Mouse (Mus musculus) MEL (cell line): ENCODE data around the gene Akr1d1. TPM values are rescaled to one million over a fixed set of nuclear protein-coding genes. Genes with fewer than 3 reads are reported as not detected.

Source experiments
- DNase-seq: peaks from one replicate; pipeline ENCODE4 v3.0.0; 2011; ENCODE audit warnings: low read depth, low spot score
- H3K27ac ChIP-seq: 2 replicates; pipeline ENCODE4 v1.5.1; 2012; ENCODE audit warnings: low read depth, mild to moderate bottlenecking, control low read depth, low read length, moderate library complexity; ENCODE audit not compliant: control insufficient read depth
- H3K27me3 ChIP-seq, 2 experiments: fragments of 150-350 bp in 1 of 2; sonication (generic) in 1 of 2; 2 replicates each; pipeline ENCODE4 v1.6.1; 2012; ENCODE audit warnings: low read length in 2 of 2, mild to moderate bottlenecking in 2 of 2, improper control_type of control experiment in 1 of 2, moderate library complexity in 1 of 2; ENCODE audit not compliant: insufficient read depth in 2 of 2, control insufficient read depth in 1 of 2
- H3K36me3 ChIP-seq, 2 experiments: 2 replicates each; pipeline ENCODE4 v1.6.1; 2012 to 2014; ENCODE audit warnings: low read length in 2 of 2, improper control_type of control experiment in 1 of 2, inconsistent platforms in 1 of 2, mild to moderate bottlenecking in 1 of 2; ENCODE audit not compliant: insufficient read depth in 2 of 2, control insufficient read depth in 1 of 2
- H3K4me1 ChIP-seq, 2 experiments: fragments of 150-350 bp in 1 of 2; sonication (generic) in 1 of 2; 2 replicates each; pipeline ENCODE4 v1.6.1; 2012; ENCODE audit warnings: low read length in 2 of 2, improper control_type of control experiment in 1 of 2, mild to moderate bottlenecking in 1 of 2; ENCODE audit not compliant: insufficient read depth in 2 of 2, control insufficient read depth in 1 of 2
- H3K4me3 ChIP-seq, 2 experiments: fragments of 150-350 bp in 1 of 2; sonication (generic) in 1 of 2; 2 replicates each; pipeline ENCODE4 v1.5.1; 2012; ENCODE audit warnings: low read depth in 2 of 2, low read length in 2 of 2, mild to moderate bottlenecking in 2 of 2, moderate library complexity in 2 of 2, control low read depth in 1 of 2, improper control_type of control experiment in 1 of 2; ENCODE audit not compliant: control insufficient read depth in 1 of 2, insufficient read depth in 1 of 2
- H3K79me2 ChIP-seq: 2 replicates; pipeline ENCODE4 v1.6.1; 2012; ENCODE audit warnings: mild to moderate bottlenecking, low read length, moderate library complexity; ENCODE audit not compliant: control insufficient read depth, poor library complexity, insufficient read depth
- H3K9ac ChIP-seq: 2 replicates; pipeline ENCODE4 v1.6.1; 2012; ENCODE audit warnings: low read depth, mild to moderate bottlenecking, control low read depth, low read length, moderate library complexity; ENCODE audit not compliant: control insufficient read depth, poor library complexity, severe bottlenecking
- H3K9me3 ChIP-seq: fragments of 150-350 bp; sonication (generic); replicated peaks from 2 replicates; pipeline ENCODE4 v1.6.1; 2012; ENCODE audit warnings: mild to moderate bottlenecking, low read length, improper control_type of control experiment, moderate library complexity; ENCODE audit not compliant: insufficient read depth
- CHD1 ChIP-seq: IDR thresholded peaks from 2 replicates; pipeline ENCODE4 v1.6.1; 2012; ENCODE audit warnings: low read depth, mild to moderate bottlenecking, inconsistent platforms, low read length, improper control_type of control experiment
- CTCF ChIP-seq, 3 experiments: IDR thresholded peaks in 2 of 3; conservative IDR thresholded peaks in 1 of 3; 2 replicates each; pipeline ENCODE4 v1.5.1; 2011 to 2012; ENCODE audit warnings: low read length in 3 of 3, low read depth in 2 of 3, mild to moderate bottlenecking in 2 of 3, improper control_type of control experiment in 1 of 3, inconsistent platforms in 1 of 3, mixed read lengths in 1 of 3, moderate library complexity in 1 of 3; ENCODE audit not compliant: control insufficient read depth in 1 of 3, insufficient read depth in 1 of 3, poor library complexity in 1 of 3, severe bottlenecking in 1 of 3
- ETS1 ChIP-seq: IDR thresholded peaks from 2 replicates; pipeline ENCODE4 v1.6.1; 2012; ENCODE audit warnings: low read depth, mild to moderate bottlenecking, inconsistent platforms, low read length, improper control_type of control experiment, moderate library complexity
- GABPA ChIP-seq: IDR thresholded peaks from 2 replicates; pipeline ENCODE4 v1.6.1; 2012; ENCODE audit warnings: low read depth, mild to moderate bottlenecking, inconsistent platforms, low read length, improper control_type of control experiment, moderate library complexity
- GATA1 ChIP-seq: IDR thresholded peaks from 2 replicates; pipeline ENCODE4 v1.6.1; 2011; ENCODE audit warnings: low read depth, low read length, improper control_type of control experiment
- HCFC1 ChIP-seq: IDR thresholded peaks from 2 replicates; pipeline ENCODE4 v1.6.1; 2012; ENCODE audit warnings: low read depth, mild to moderate bottlenecking, inconsistent platforms, low read length, improper control_type of control experiment, moderate library complexity
- KAT2A ChIP-seq: conservative IDR thresholded peaks from 2 replicates; pipeline ENCODE4 v1.6.1; 2012; ENCODE audit warnings: low read depth, low read length, improper control_type of control experiment, inconsistent platforms
- MAFK ChIP-seq: IDR thresholded peaks from 2 replicates; pipeline ENCODE4 v1.6.1; 2011; ENCODE audit warnings: low read depth, mild to moderate bottlenecking, low read length, improper control_type of control experiment, borderline replicate concordance
- MAX ChIP-seq: IDR thresholded peaks from 2 replicates; pipeline ENCODE4 v1.6.1; 2011; ENCODE audit warnings: low read length, improper control_type of control experiment
- MXI1 ChIP-seq: IDR thresholded peaks from 2 replicates; pipeline ENCODE4 v1.6.1; 2011; ENCODE audit warnings: mild to moderate bottlenecking, low read depth, low read length, improper control_type of control experiment
- MYB ChIP-seq: IDR thresholded peaks from 2 replicates; pipeline ENCODE4 v1.6.1; 2011; ENCODE audit warnings: mild to moderate bottlenecking, low read depth, low read length, improper control_type of control experiment
- POLR2AphosphoS2 ChIP-seq: IDR thresholded peaks from 2 replicates; pipeline ENCODE4 v1.6.1; 2011; ENCODE audit warnings: low read length, improper control_type of control experiment
- POLR2AphosphoS5 ChIP-seq: IDR thresholded peaks from 2 replicates; pipeline ENCODE4 v1.6.1; 2012; ENCODE audit warnings: low read depth, borderline replicate concordance, mild to moderate bottlenecking, inconsistent platforms, low read length, moderate library complexity, mixed read lengths
- SIN3A ChIP-seq: IDR thresholded peaks from 2 replicates; pipeline ENCODE4 v1.6.1; 2012; ENCODE audit warnings: low read length, improper control_type of control experiment, inconsistent platforms
- TAL1 ChIP-seq: IDR thresholded peaks from 2 replicates; pipeline ENCODE4 v1.6.1; 2012; ENCODE audit warnings: mild to moderate bottlenecking, inconsistent platforms, low read length, moderate library complexity, mixed read lengths
- TBP ChIP-seq: IDR thresholded peaks from 2 replicates; pipeline ENCODE4 v1.8.0; 2011; ENCODE audit warnings: low read depth, low read length, improper control_type of control experiment
- TCF12 ChIP-seq: IDR thresholded peaks from 2 replicates; pipeline ENCODE4 v1.6.1; 2014; ENCODE audit warnings: low read depth, mild to moderate bottlenecking, inconsistent platforms, low read length, improper control_type of control experiment, moderate library complexity
- USF1 ChIP-seq: IDR thresholded peaks from 2 replicates; pipeline ENCODE4 v1.6.1; 2014; ENCODE audit warnings: low read depth, mild to moderate bottlenecking, inconsistent platforms, low read length, improper control_type of control experiment, moderate library complexity
- USF2 ChIP-seq, 2 experiments: IDR thresholded peaks; 2 replicates each; pipeline ENCODE4 v1.6.1; 2011 to 2012; ENCODE audit warnings: improper control_type of control experiment in 2 of 2, low read length in 2 of 2, borderline replicate concordance in 1 of 2, inconsistent platforms in 1 of 2, low read depth in 1 of 2, mild to moderate bottlenecking in 1 of 2; ENCODE audit not compliant: insufficient read depth in 1 of 2
- ZC3H11A ChIP-seq: IDR thresholded peaks from 2 replicates; pipeline ENCODE4 v1.6.1; 2012; ENCODE audit warnings: low read depth, mild to moderate bottlenecking, inconsistent platforms, low read length, improper control_type of control experiment
- ZKSCAN1 ChIP-seq: IDR thresholded peaks from 2 replicates; pipeline ENCODE4 v1.6.1; 2012; ENCODE audit warnings: low read depth, mild to moderate bottlenecking, inconsistent platforms, low read length, improper control_type of control experiment, moderate library complexity
- ZMIZ1 ChIP-seq: IDR thresholded peaks from 2 replicates; pipeline ENCODE4 v1.6.1; 2012; ENCODE audit warnings: low read depth, mild to moderate bottlenecking, inconsistent platforms, low read length, improper control_type of control experiment, moderate library complexity
- ZNF384 ChIP-seq: IDR thresholded peaks from 2 replicates; pipeline ENCODE4 v1.6.1; 2012; ENCODE audit warnings: low read depth, mild to moderate bottlenecking, inconsistent platforms, low read length, improper control_type of control experiment
- polyA plus RNA-seq, 2 experiments: library from polyadenylated mRNA; stranded (reverse) in 1 of 2; unstranded in 1 of 2; fragments of >175 nt in 1 of 2; fragments of >200 nt in 1 of 2; gene quantifications; 2 replicates each; pipeline versions ENCODE4 v1.2.1 to v1.2.4; 2012; ENCODE audit warnings: low replicate concordance in 2 of 2, low read depth in 1 of 2; ENCODE audit not compliant: insufficient read length in 2 of 2, insufficient read depth in 1 of 2, missing spikeins in 1 of 2
- total RNA-seq: library from RNA; depleted of rRNA; stranded (reverse); fragments of 300-350 nt; gene quantifications from 2 replicates; pipeline ENCODE4 v1.2.3, GENCODE M21; 2012

Gene Akr1d1
- total and polyA plus RNA-seq, 3 experiments: not detected

- H3K9ac ChIP-seq: no peak overlapping the region
- TF ChIP-seq POLR2AphosphoS2 (no peak), HCFC1 (no peak), ZC3H11A (no peak), SIN3A (no peak), GATA1 (no peak), MAFK (no peak), ZKSCAN1 (no peak), CHD1 (no peak), USF1 (no peak), ZMIZ1 (no peak), MAX (no peak), POLR2AphosphoS5 (no peak), TCF12 (no peak), KAT2A (no peak)
- H3K9me3 ChIP-seq: no peaks in the 10 kb centered on the region
- DNase-seq: no peak
- no peaks in the 10 kb centered on the region for H3K4me1 ChIP-seq
- H3K27me3 ChIP-seq: no peaks in the 10 kb centered on the region
- no peaks in the 10 kb centered on the region for H3K79me2 ChIP-seq
- no peaks in the 10 kb centered on the region for H3K36me3 ChIP-seq
- H3K27ac ChIP-seq: no peak overlapping the region
- H3K4me3 ChIP-seq: no peak overlapping the region
Measured at GRCm38 (mm10) chr6:37567363-37567762, 37.4 kb downstream of the Akr1d1 start.

- no peak overlapping the region for H3K4me3 ChIP-seq
- H3K27me3 ChIP-seq: no peaks in the 10 kb centered on the region
- H3K9me3 ChIP-seq: no peaks in the 10 kb centered on the region
- no peaks in the 10 kb centered on the region for H3K36me3 ChIP-seq
- H3K9ac ChIP-seq: no peak overlapping the region
- H3K27ac ChIP-seq: no peak overlapping the region
- H3K4me1 ChIP-seq: no peaks in the 10 kb centered on the region
- TF ChIP-seq GATA1 (no peak), GABPA (no peak), TAL1 (no peak), ZNF384 (no peak), USF2 (IDR thresholded peaks at IDR 0.05; ENCODE audit: borderline replicate concordance in 1 of 2, insufficient read depth in 1 of 2, low read depth in 1 of 2, low read length in 2 of 2) (no peak), CTCF (IDR thresholded peaks at IDR 0.05 in 2 of 3, conservative IDR thresholded peaks at IDR 0.05 in 1 of 3; ENCODE audit: control insufficient read depth in 1 of 3, insufficient read depth in 1 of 3, low read depth in 2 of 3, low read length in 3 of 3, poor library complexity in 1 of 3, severe bottlenecking in 1 of 3) (no peak), TBP (no peak), TCF12 (no peak), MXI1 (no peak), ETS1 (no peak), ZC3H11A (no peak), MYB (no peak)
- no peaks in the 10 kb centered on the region for H3K79me2 ChIP-seq
- no peak for DNase-seq
Measured at GRCm38 (mm10) chr6:37571939-37572338, 42.0 kb downstream of the Akr1d1 start.
